Mouse (Mus musculus) forebrain, embryonic 10.5 days (tissue): Measurements from ENCODE around the gene Phtf2. TPM values are rescaled to one million over a fixed set of nuclear protein-coding genes. Genes with fewer than 3 reads are reported as not detected.

Experiments
- DNase-seq: peaks from one replicate; pipeline ENCODE4 v3.0.0-alpha.2; 2017; ENCODE audit warnings: low spot score; ENCODE audit errors: extremely low spot score
- H3K27ac ChIP-seq: fragments of 300-500 bp; sonication (generic); 2 replicates; pipeline ENCODE4 v1.5.1; 2016; ENCODE audit warnings: mild to moderate bottlenecking
- H3K27me3 ChIP-seq: fragments of 300-500 bp; sonication (generic); 2 replicates; pipeline ENCODE4 v1.6.1; 2016; ENCODE audit warnings: mild to moderate bottlenecking; ENCODE audit not compliant: poor library complexity, severe bottlenecking
- H3K36me3 ChIP-seq: fragments of 300-500 bp; sonication (generic); replicated peaks from 2 replicates; pipeline ENCODE4 v1.6.1; 2016; ENCODE audit warnings: mild to moderate bottlenecking, moderate library complexity
- H3K4me1 ChIP-seq: fragments of 300-500 bp; sonication (generic); 2 replicates; pipeline ENCODE4 v1.6.1; 2016
- H3K4me3 ChIP-seq: fragments of 300-500 bp; sonication (generic); 2 replicates; pipeline ENCODE4 v1.5.1; 2016; ENCODE audit warnings: mild to moderate bottlenecking, moderate library complexity
- H3K9me3 ChIP-seq: fragments of 300-500 bp; sonication (generic); 2 replicates; pipeline ENCODE4 v1.6.1; 2016; ENCODE audit warnings: mild to moderate bottlenecking, moderate library complexity
- WGBS: fragments of 180-500 bp; shearing (Covaris S2); methylation state at CpG from one replicate; pipeline ENCODE4 v1.1.7; 2016; 5-methylcytosine and 5-hydroxymethylcytosine counted together
- polyA plus RNA-seq: library from polyadenylated mRNA; unstranded; fragments of >200 nt; fragmentation: Nextera tagmentation; extraction: Ambion mirVana; gene quantifications from 2 replicates; pipeline ENCODE4 v1.2.1, GENCODE M21; 2016

The Phtf2 gene
- polyA plus RNA-seq, 1 experiment from 2014 or later, result 21.2 TPM

DNA sequence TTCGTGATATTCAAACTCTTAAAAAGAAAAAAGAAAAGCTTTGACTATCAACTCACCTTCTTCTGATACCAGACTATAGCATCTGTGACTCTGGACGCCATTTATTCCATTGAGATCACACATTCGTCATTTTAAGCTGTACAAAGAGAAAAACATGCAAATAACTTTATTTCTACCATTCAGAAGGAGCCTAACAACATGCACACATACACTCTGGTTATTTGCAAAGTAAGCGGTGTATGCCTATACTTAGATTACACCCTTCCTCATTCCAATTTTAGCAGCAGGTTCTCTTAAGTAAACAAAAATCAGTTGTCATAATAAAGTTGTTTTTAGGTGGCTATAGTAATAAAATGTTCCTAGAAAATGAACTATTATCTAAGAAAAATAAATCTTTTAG, 26.9 kb downstream of the Phtf2 start:
- WGBS, result 92% methylated on average over 4 of the region's 4 CpGs
- Histone ChIP-seq H3K27me3 (no peaks in the 10 kb centered on the region), H3K4me1 (no peaks in the 10 kb centered on the region), H3K27ac (no peak overlapping the region), H3K4me3 (no peak overlapping the region), H3K9me3 (no peaks in the 10 kb centered on the region), H3K36me3 (peaks cover 23% of the 10 kb centered on the region)
- DNase-seq, result no peak

DNA sequence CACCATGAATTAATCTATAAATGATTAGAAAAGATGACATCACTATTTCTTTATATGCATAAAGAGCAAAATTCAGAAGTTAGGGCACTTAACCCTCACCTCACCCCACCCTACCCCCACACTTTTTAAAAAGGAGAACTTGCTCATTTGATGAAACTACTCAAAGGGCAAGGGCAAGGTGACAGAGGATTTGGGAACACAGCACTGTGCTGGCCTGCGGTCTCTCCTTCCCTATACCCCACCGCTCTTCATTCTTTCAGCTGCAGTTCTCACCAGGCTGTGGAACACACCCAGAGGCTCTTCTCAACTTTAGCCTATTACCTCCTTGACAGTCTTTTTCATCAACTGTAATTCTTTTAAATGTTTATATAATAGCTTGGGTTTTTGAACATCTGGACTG, 34.9 kb downstream of the Phtf2 start:
- H3K27me3 ChIP-seq, result no peaks in the 10 kb centered on the region
- H3K4me1 ChIP-seq, result no peaks in the 10 kb centered on the region
- 97% methylated on average over 2 of the region's 2 CpGs for WGBS
- H3K27ac ChIP-seq, result no peak overlapping the region
- H3K4me3 ChIP-seq, result no peak overlapping the region
- no peak for DNase-seq
- no peaks in the 10 kb centered on the region for H3K36me3 ChIP-seq
- no peaks in the 10 kb centered on the region for H3K9me3 ChIP-seq

DNA sequence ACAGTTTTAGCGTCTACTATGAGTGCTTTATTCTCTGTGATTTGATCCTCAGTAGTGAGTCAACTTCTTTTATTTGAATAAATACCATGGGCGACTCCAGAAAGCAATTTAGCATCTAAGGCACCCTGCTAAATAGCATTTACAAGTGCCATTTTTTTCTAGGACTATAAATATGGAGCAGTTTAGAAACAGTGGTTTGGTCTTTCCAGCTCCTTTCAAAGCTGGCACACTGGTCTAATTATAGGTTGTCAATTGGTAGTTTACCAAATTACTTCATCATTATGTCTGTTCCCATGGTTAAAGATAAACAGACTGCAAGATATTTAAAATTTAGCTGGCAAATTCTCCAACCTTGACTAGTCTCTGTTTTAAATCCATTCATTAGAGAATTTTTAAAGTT, 38.1 kb downstream of the Phtf2 start:
- H3K9me3 ChIP-seq, result no peaks in the 10 kb centered on the region
- no peaks in the 10 kb centered on the region; the same call in 1 of the 2 replicates for H3K36me3 ChIP-seq
- H3K4me3 ChIP-seq, result no peak overlapping the region
- WGBS, result 79% methylated on average over 2 of the region's 2 CpGs
- no peak overlapping the region for H3K27ac ChIP-seq
- no peaks in the 10 kb centered on the region for H3K4me1 ChIP-seq
- no peak for DNase-seq
- no peaks in the 10 kb centered on the region for H3K27me3 ChIP-seq

DNA sequence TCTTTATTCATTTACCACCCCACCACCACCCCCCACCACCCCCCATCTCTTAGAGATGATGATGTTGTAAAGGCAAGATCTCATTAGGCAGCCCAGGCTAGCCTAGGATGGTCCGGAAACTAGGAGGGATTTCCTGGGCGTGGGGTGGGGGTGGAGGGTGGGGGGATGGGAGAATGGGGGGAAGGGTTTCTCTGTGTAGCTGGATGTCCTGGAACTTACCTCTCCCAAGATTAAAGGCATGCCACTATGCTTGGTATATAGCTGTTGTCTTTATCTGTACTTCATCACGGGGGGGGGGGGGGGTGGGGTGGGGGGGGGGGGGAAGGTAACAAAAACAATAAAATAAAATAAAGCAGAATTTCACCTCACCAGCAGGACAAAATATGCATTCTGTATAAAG, 38.5 kb downstream of the Phtf2 start:
- H3K36me3 ChIP-seq, result no peaks in the 10 kb centered on the region; the same call in 1 of the 2 replicates
- WGBS, result 58% methylated on average over 3 of the region's 3 CpGs
- H3K4me3 ChIP-seq, result no peak overlapping the region
- no peak overlapping the region for H3K27ac ChIP-seq
- H3K9me3 ChIP-seq, result no peaks in the 10 kb centered on the region
- H3K27me3 ChIP-seq, result no peaks in the 10 kb centered on the region
- no peaks in the 10 kb centered on the region for H3K4me1 ChIP-seq
- no peak for DNase-seq

DNA sequence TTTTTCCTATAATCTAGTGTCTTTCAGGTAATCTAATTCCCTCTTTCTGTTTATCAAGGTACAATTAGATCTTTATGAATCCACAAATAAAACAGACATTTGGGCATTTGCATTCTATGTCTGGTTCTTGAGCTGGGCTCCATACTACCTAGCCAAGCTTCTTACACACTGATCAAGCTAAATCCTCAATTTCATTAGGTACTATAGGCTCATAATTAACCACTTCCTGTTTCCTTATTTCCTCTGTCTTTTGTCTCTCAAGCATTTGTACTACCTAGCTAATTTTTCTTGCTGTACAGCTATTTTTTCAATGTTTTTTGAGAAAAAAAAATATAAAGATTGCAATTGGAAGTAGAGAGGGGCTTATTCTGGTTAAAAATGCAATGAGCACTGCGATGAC, 44.8 kb downstream of the Phtf2 start:
- Histone ChIP-seq H3K27ac (no peak overlapping the region), H3K4me1 (no peaks in the 10 kb centered on the region), H3K9me3 (no peaks in the 10 kb centered on the region), H3K36me3 (peaks cover 11% of the 10 kb centered on the region), H3K27me3 (no peaks in the 10 kb centered on the region), H3K4me3 (no peak overlapping the region)
- WGBS, result 98% methylated on average over 1 of the region's 1 CpGs
- DNase-seq, result no peak

DNA sequence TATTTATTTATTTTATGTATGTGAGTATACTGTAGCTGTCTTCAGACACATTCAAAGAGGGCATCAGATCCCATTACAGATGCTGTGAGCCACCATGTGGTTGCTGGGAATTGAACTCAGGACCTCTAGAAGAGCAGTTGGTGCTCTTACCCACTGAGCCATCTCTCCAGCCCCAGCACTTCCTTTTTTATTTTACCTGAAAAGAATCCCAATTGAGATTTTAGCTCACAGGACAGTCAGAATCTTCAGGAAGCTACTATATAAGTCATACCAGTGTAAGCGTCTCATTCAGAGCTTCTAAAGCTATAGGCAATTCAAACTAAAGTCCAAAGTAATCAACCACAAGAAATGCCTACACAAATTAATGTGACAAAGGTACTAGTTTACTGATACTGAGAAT, 47.5 kb downstream of the Phtf2 start:
- Histone ChIP-seq H3K27me3 (no peaks in the 10 kb centered on the region), H3K4me1 (no peaks in the 10 kb centered on the region), H3K36me3 (peaks cover 11% of the 10 kb centered on the region; the same call in 1 of the 2 replicates), H3K4me3 (no peak overlapping the region), H3K27ac (no peak overlapping the region), H3K9me3 (no peaks in the 10 kb centered on the region)
- 94% methylated on average over 1 of the region's 1 CpGs for WGBS
- DNase-seq, result no peak

DNA sequence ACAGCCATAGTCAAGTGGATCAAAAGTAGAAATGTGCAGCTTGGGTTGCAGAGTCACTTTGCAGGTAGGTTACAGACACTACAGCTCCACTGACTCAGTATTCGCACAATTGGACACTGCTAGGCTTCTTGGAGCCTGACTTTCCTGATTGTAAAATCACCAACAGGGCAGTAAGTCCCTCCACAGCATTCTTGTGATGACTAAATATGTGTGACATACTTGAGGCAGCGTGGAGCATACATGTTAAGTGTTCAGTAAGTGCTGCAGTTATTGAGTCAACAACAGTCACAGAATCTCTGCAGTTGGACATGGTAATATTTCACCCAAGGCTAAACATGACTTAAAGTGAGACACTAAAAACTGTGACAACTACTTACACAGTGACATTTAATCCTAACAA, 50.5 kb downstream of the Phtf2 start:
- Histone ChIP-seq H3K9me3 (no peaks in the 10 kb centered on the region), H3K36me3 (peaks cover 3% of the 10 kb centered on the region; the same call in 1 of the 2 replicates), H3K4me1 (no peaks in the 10 kb centered on the region), H3K27ac (no peak overlapping the region), H3K27me3 (no peaks in the 10 kb centered on the region), H3K4me3 (no peak overlapping the region)
- WGBS, result 92% methylated on average over 2 of the region's 2 CpGs
- DNase-seq, result no peak

DNA sequence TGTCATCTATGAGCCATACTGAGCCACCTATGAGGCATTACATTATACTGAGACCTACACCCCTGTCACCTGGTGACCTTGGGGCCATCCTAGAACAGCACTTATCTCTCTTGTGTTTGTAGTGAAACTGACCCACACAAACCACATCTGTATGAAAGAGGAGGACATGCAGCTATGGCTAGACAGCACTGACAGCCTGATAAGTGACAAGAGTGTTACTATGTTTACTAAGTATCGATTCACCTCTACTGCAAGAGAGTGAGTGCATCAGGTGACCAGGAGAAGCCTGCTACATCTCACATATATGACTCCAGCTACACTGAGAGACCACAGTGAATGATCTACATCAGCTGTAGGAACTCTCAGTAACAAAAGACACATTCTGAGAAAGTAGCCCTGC, 51.2 kb downstream of the Phtf2 start:
- H3K9me3 ChIP-seq, result no peaks in the 10 kb centered on the region
- no peaks in the 10 kb centered on the region for H3K4me1 ChIP-seq
- H3K27ac ChIP-seq, result no peak overlapping the region
- WGBS, result 92% methylated on average over 1 of the region's 1 CpGs
- H3K4me3 ChIP-seq, result no peak overlapping the region
- H3K27me3 ChIP-seq, result no peaks in the 10 kb centered on the region
- DNase-seq, result no peak
- H3K36me3 ChIP-seq, result no peaks in the 10 kb centered on the region

DNA sequence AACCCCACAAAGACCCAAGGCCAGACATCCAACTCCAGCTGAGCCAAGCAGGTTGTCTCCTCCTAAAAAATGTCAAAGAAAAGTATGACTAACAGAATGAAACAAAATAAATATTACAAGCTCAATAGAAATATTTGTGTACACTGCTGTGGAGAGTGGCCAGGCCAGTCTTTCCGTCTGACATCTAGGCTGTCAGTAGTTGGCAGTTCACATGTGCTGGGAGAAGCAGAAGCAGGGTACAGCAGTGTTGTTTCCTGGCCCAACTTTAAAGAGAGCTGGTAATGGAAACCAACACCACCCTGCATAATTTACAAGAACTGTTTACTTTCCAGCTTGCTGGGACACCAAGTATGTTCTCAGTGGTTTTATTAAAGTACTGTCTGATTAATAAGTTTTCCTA, 60.3 kb downstream of the Phtf2 start:
- H3K9me3 ChIP-seq, result no peaks in the 10 kb centered on the region
- H3K27me3 ChIP-seq, result no peaks in the 10 kb centered on the region
- 98% methylated on average over 1 of the region's 1 CpGs for WGBS
- no peak overlapping the region for H3K27ac ChIP-seq
- no peak overlapping the region for H3K4me3 ChIP-seq
- H3K4me1 ChIP-seq, result no peaks in the 10 kb centered on the region
- H3K36me3 ChIP-seq, result no peaks in the 10 kb centered on the region
- no peak for DNase-seq

DNA sequence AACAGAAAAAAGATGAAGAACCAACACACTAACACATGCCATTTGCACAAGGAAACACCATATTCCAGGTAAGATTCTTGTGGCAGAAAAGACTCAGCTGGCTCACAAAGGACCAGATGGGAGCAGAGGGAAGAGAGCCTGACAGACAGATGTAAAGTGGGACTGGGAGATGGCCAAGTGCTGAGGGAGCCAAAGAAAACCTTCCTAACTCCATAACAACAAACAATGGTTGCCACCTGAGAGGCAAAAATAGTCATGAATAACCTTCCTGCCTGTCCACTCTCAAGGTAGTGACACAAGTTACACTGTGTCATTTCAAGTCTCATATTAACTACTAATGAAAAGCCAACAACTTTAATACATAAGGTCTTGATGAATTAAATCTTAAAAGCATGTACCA, 60.8 kb downstream of the Phtf2 start:
- no peaks in the 10 kb centered on the region for H3K4me1 ChIP-seq
- no peaks in the 10 kb centered on the region for H3K9me3 ChIP-seq
- H3K27ac ChIP-seq, result no peak overlapping the region
- no peaks in the 10 kb centered on the region for H3K36me3 ChIP-seq
- no peak overlapping the region for H3K4me3 ChIP-seq
- no peak for DNase-seq
- no peaks in the 10 kb centered on the region for H3K27me3 ChIP-seq

DNA sequence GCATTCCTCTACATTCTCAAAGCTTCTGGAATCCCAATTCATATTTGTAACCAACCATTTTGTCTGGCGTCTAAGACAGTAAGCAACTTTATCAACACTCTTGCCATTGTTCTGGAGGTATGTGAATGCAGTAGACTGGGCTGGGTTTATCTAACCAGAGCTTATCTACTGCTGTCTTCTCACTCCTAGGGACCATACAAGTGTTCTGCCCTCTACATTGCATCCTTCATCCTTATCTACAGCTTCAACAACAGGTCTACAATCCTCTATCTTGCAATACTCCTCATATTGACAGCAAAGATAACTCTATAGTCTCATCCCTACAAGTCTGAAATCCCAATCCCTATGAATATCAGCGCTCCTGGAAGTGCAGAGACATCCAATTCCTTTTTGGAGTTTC, 66.8 kb downstream of the Phtf2 start:
- 93% methylated on average over 2 of the region's 2 CpGs for WGBS
- no peak for DNase-seq
- Histone ChIP-seq H3K36me3 (no peaks in the 10 kb centered on the region), H3K4me1 (no peaks in the 10 kb centered on the region), H3K27ac (no peak overlapping the region), H3K9me3 (no peaks in the 10 kb centered on the region), H3K4me3 (no peak overlapping the region), H3K27me3 (no peaks in the 10 kb centered on the region)

DNA sequence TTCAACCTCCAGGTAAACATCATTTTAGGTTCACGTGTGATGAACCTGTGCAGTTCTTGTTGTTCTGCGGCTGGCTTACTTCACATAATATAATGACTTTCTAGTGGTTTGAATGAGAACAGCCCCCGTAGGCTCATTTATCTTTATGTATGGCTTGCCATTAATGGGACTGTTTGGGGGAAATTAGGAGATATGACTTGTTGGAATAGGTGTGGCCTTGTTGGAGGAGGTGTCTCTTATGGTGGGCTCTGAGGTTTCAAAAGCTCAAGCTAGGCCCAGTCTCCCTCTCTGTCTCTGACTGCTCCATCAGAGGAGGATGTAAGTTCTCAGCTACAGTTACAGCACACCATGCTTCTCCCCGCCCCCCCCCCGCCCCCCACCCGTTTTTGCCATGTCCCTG, 71.5 kb downstream of the Phtf2 start:
- no peaks in the 10 kb centered on the region for H3K27me3 ChIP-seq
- 88% methylated on average over 6 of the region's 6 CpGs for WGBS
- peaks cover 16% of the 10 kb centered on the region for H3K36me3 ChIP-seq
- DNase-seq, result no peak
- H3K27ac ChIP-seq, result no peak overlapping the region
- H3K4me1 ChIP-seq, result no peaks in the 10 kb centered on the region
- H3K9me3 ChIP-seq, result no peaks in the 10 kb centered on the region
- H3K4me3 ChIP-seq, result no peak overlapping the region

DNA sequence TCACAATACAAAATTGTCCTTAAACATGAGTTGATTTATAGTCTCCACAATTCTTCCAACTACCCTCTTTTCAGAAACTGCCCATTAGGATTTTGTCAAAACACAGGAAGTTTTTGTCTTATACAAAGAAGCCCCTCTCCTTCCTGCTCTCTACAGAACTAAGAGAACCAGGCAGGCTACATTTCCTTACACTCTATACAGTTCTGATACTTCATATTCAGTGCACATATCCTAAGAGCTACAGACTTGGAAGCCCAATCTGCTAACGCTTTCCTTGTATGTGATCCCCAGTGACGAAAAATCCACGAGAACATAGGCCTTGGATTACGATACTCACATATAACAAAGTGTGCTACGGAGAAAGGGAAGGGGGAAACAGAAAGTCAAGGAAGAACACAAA, 86.0 kb downstream of the Phtf2 start:
- H3K27ac ChIP-seq, result no peak overlapping the region
- no peak for DNase-seq
- H3K27me3 ChIP-seq, result no peaks in the 10 kb centered on the region
- H3K4me3 ChIP-seq, result no peak overlapping the region
- WGBS, result 92% methylated on average over 5 of the region's 5 CpGs
- H3K9me3 ChIP-seq, result no peaks in the 10 kb centered on the region
- H3K4me1 ChIP-seq, result no peaks in the 10 kb centered on the region
- H3K36me3 ChIP-seq, result peaks cover 49% of the 10 kb centered on the region

DNA sequence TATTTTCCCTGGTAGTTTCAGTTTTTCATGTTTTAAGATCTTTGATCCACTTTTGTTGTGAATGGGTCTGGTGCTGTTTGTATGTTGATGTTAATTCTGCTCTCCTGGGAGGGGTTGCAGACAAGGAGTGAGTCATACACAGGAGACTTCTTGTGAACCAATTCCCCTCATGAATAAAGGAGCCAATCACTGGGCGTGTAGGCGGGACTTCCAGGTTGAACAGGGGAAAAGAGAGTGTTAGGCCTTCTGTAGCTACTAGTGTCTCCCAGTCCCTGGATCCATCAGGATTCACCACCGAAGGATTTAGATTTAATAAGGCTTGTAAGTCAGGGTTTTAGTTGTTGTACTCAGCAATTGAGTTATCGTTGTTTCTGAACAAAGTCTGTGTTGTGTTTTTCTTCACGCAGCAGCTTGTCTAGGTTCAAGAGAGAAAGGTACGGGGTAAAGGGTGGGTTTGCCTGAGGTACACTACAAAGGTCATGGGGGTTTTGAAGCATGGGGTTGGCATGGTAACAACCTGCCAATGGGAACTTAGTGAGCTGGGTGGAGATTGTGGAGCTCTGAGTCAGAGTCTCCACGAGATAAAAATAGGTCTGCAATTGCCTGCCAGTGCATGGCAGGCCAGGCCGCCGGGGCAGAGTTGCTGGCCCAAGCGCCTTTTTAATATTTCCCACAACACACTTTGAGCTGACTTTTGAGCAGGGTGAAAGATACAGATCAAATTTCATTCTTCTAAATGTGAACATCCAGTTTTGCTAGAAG, 90.0 kb downstream of the Phtf2 start:
- Histone ChIP-seq H3K27ac (no peak overlapping the region), H3K4me1 (no peaks in the 10 kb centered on the region), H3K9me3 (no peaks in the 10 kb centered on the region), H3K36me3 (peaks cover 52% of the 10 kb centered on the region), H3K4me3 (no peak overlapping the region), H3K27me3 (no peaks in the 10 kb centered on the region)
- no peak for DNase-seq
- 89% methylated on average over 10 of the region's 10 CpGs for WGBS
